Mouse (Mus musculus) spleen, adult 10 weeks (tissue): ENCODE results near the gene Dcaf10. TPM values are rescaled to one million over a fixed set of nuclear protein-coding genes. Genes with fewer than 3 reads are reported as not detected.

Source experiments
- polyA plus RNA-seq: library from polyadenylated mRNA; stranded (reverse); fragments of 350-450 nt; fragmentation: Illumina TruSeq; extraction: RNeasy Lipid Tissue Mini Kit (QIAGEN cat#74804); gene quantifications from one replicate; pipeline ENCODE4 v1.2.3, GENCODE M21; 2015; ENCODE audit warnings: low replicate concordance; ENCODE audit not compliant: insufficient read depth

Dcaf10 gene
- polyA plus RNA-seq: 16.5 TPM

GRCm38 (mm10) chr4:45341669-45342249 lies at the start of gene Dcaf10:
Dcaf10 (plus strand) TSS chr4:45342101.

GRCm38 (mm10) chr4:45296662-45297564 lies 45.0 kb upstream of the Dcaf10 start, which contains the start of gene Trmt10b:
Trmt10b (plus strand) TSS chr4:45297127.

GRCm38 (mm10) chr4:45342286-45343155 lies 620 bp downstream of the Dcaf10 start, which contains the start of gene Exosc3:
Exosc3 (minus strand) TSS chr4:45342732.

GRCm38 (mm10) chr4:45408427-45409132 lies 66.7 kb downstream of the Dcaf10 start, which contains the start of gene Slc25a51:
Slc25a51 (minus strand) TSS chr4:45408766.

Other genes starting within 250 kb of the Dcaf10 start
- gene Tomm5, start 234.0 kb upstream of the Dcaf10 start, polyA plus RNA-seq: 87.5 TPM
- 0.14 TPM for gene Frmpd1, start 157.2 kb upstream of the Dcaf10 start, polyA plus RNA-seq
- 18.5 TPM for gene Trmt10b, start 45.0 kb upstream of the Dcaf10 start, polyA plus RNA-seq
- gene Exosc3, start 631 bp downstream of the Dcaf10 start, polyA plus RNA-seq: 63.5 TPM
- gene Slc25a51, start 66.7 kb downstream of the Dcaf10 start, polyA plus RNA-seq: 79.4 TPM
- 5.2 TPM for gene Shb, start 190.4 kb downstream of the Dcaf10 start, polyA plus RNA-seq